Mouse (Mus musculus) embryonic fibroblast, embryonic 13.5 days (primary cell): ENCODE data around the gene Kazn.

Experiments
- CTCF ChIP-seq: IDR thresholded peaks from 2 replicates; pipeline ENCODE4 v1.5.1; 2011; ENCODE audit warnings: mild to moderate bottlenecking, control low read depth, low read length, moderate library complexity, borderline replicate concordance; ENCODE audit not compliant: insufficient read depth
- POLR2A ChIP-seq: IDR thresholded peaks from 2 replicates; pipeline ENCODE4 v1.6.1; 2011; ENCODE audit warnings: low read depth, mild to moderate bottlenecking, control low read depth, low read length, moderate library complexity

GRCm38 (mm10) chr4:142261725-142262124 lies 22.5 kb upstream of the Kazn start:
- no peak for TF ChIP-seq POLR2A
- TF ChIP-seq CTCF, result no peak
